Mouse (Mus musculus) spleen, postnatal 0 days (tissue): ENCODE data around the gene Brd3. TPM values are rescaled to one million over a fixed set of nuclear protein-coding genes. Genes with fewer than 3 reads are reported as not detected.

Experiments
- polyA plus RNA-seq: library from polyadenylated mRNA; unstranded; fragments of >200 nt; fragmentation: Nextera tagmentation; extraction: Ambion mirVana; gene quantifications from 2 replicates; pipeline ENCODE4 v1.2.1, GENCODE M21; 2015

The Brd3 gene
- polyA plus RNA-seq = 36.7 and 39.2 TPM in 2 replicates

DNA sequence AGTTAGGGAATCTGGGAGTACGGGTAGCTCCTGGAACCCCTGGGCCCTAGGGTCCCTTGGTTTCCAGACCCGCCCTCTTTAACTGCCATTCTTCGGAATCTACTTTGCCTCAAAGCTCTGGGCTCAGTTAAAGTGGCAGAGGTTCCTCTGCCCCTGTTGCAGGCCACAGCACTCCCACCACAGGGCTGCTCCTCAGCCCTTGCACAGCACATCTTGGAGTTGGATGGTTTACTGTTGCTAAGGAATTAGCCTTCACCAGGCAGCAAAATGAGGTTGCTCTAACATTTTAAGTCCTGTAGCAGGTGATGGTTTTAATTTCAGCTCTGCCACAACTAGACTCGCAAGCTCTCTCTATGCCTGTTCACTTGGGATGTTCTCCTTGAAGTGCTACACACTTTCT, at the start of gene Brd3:
Gene Brd3 (minus strand): TSS at position 101 of the 400 bp plus-strand sequence.

DNA sequence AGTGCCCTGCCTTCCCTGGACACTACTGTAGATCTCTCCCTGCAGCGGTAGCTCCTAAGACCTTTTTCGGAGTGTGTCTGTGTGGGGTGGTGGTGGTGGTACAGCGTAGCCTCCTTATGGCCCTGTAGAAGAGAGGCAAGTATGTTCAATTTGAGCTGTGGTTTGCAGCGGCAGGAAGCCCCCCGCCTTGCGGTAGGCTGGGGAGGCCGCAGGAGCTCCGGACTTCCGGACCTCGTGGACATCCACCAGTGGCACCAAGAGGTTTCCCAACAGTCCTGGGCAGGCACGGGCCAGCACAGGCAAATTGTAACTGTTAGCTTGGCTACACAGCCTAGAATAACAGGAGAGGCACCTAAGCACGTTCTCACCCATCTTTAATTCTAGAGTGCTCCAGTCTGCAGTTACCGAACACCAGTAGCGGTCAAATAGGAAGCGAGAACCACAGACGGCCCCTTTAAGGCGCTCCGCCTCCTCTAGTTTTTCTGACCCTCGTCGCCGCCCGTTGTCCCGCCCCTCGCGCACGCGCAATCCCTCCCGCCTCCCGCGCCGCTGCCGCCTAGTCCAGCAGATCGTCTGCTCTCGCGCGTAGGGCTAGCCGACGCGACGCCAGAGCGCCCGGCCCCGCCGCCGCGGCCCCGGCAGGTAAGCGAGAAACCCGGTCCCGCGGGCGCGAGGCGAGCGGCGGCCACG, 7.3 kb upstream of the Brd3 start, which contains the start of gene Wdr5:
Gene Wdr5 (plus strand): TSS at position 519 of the 690 bp plus-strand sequence.

GRCm38 (mm10) chr2:27441767-27442707, 65.4 kb downstream of the Brd3 start, which contains the start of gene Brd3os:
Brd3os (plus strand) TSS chr2:27442324.

DNA sequence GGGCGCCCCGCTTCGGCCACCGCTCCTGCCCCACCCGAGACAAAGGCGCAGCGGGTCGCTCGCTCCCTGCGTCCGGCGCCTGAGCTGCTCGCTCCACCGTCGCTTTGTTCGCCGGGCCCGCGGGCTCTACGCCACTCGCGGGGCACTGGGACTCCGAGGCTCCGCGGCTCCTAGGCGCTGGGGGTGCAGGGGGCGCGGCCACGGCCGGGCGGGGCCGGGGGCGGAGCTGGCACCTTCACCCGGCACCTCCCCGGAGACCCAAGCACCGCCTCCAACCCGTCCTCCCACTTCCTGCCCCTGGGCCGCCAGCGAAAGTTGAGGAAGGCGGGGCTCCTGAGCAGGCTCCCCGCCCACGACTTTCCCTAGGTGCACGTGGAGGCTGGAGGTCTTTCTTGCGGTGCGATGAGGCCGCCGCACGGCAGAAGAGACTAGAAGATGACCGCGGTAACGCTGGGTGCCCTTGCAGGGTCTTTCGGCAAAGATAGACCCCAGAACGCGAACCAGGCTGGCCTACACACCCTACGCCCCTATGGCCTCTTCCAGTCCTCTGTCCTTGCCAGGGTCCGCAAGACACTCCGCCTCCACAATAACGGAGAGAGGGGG, 80.5 kb downstream of the Brd3 start, which contains the start of gene Vav2:
Gene Vav2 (minus strand): TSS at position 179 of the 603 bp plus-strand sequence.

Other genes starting within 250 kb of the Brd3 start
- 2.8 and 3.9 TPM in 2 replicates for gene Vav2, start 80.6 kb downstream of the Brd3 start, polyA plus RNA-seq
- 1.2 and 1.8 TPM in 2 replicates for gene Brd3os, start 65.3 kb downstream of the Brd3 start, polyA plus RNA-seq
- gene Wdr5, start 7.5 kb upstream of the Brd3 start, polyA plus RNA-seq = 30.2 and 30.4 TPM in 2 replicates
- 4.8 and 6.9 TPM in 2 replicates for gene Rxra, start 168.8 kb upstream of the Brd3 start, polyA plus RNA-seq